Mouse (Mus musculus) T-helper 17 cell (primary cell): Measurements from ENCODE around the gene Slc35a2.
"Not testable (repeated sequence)": the region's sequence is repeated elsewhere in the genome, so short reads cannot be mapped to it uniquely, and the experiment has no call there.

Source experiments
- in situ Hi-C, 2 experiments: fragments of 300-600 bp; cut with MboI, MseI; formaldehyde crosslinking; loops; 1 replicate in 1 of 2; 2 replicates in 1 of 2; pipeline ENCODE4 v1.15.1; 2025; ENCODE audit warnings: high pct_unique_total_duplicates in 2 of 2

Gene Slc35a2

GRCm38 (mm10) chrX:7907735-7908134 lies 23.9 kb downstream of the Slc35a2 start, which contains the start of gene Gm10491:
Gm10491 (minus strand) TSS chrX:7907835.
- in situ Hi-C loops: no loop called here

GRCm38 (mm10) chrX:7909242-7909641 lies 25.4 kb downstream of the Slc35a2 start, which contains the start of gene Gm10490:
Gm10490 (plus strand) TSS chrX:7909542.
- in situ Hi-C loops: not testable (repeated sequence)

- in situ Hi-C loops: loop anchor here (5.0 kb wide), 1 partner anchor 107 kb away; the partner anchor contains the start of gene Glod5 (in 2 of the 2)
These were observed 26.6 kb downstream of the Slc35a2 start for GRCm38 (mm10) chrX:7910473-7910872.

- in situ Hi-C loops: not testable (repeated sequence)
These were observed 31.8 kb downstream of the Slc35a2 start for GRCm38 (mm10) chrX:7915669-7916068.

DNA sequence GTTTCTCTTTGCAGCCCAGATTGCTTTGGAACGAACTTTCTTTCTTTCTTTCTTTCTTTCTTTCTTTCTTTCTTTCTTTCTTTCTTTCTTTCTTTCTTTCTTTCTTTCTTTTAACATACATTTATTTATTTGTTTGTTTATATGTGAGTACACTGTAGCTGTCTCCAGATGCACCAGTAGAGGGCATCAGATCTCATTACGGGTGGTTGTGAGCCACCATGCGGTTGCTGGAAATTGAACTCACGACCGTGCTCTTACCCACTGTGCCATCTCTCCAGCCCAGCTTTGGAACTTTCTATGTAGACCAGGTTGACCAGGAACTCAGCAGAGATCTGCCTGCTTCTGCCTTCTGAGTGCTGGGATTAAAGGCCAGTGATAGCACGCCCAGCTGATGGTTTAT lies 34.1 kb downstream of the Slc35a2 start:
- in situ Hi-C loops: not testable (repeated sequence)

DNA sequence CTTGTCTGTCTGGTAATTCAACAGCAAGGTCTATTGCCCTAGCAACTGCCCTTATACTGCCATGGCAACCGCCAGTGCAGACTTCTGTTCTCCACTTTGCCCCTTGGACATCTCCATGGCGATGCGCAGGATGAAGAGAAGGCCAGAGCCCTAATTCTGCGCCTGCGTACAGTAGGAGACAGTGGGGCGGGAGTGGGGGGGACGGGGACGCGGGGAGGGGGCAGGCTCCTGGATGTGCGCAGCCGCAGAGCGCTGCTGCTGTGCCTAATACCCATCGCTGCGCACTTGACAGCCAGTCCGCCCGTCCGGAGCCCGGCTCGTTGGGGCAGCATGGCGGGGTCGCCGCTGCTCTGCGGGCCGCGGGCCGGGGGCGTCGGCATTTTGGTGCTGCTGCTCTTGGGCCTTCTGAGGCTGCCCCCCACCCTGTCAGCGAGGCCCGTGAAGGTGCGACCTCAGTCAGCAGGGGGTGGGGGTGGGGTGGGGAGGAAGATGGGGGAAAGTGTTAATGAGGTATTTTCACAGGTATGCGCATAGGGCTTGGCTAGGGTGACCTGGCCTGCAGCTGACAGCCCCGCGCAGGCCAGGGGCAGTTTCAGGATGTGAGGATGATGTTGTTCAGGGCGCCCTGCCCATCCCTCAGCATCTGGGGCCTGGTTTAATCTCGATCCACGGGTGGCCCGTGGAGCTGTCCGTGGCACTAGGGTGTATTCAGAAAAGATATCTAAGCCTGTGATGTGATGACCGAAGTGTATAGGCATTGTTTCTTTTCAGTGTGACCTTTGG lies 36.0 kb downstream of the Slc35a2 start, which contains the start of gene Pcsk1n:
TSS of gene Pcsk1n (plus strand) at position 222 of the 783 bp plus-strand sequence.
- in situ Hi-C loops: no loop called here

DNA sequence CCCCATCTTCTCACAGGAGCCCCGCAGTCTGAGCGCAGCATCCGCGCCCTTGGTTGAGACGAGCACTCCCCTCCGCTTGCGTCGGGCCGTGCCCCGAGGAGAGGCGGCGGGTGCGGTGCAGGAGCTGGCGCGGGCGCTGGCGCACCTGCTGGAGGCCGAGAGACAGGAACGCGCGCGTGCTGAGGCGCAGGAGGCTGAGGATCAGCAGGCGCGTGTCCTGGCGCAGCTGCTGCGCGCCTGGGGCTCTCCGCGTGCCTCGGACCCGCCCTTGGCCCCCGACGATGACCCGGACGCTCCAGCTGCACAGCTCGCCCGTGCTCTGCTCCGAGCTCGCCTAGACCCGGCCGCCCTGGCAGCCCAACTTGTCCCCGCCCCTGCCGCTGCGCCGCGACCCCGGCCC lies 38.2 kb downstream of the Slc35a2 start:
- in situ Hi-C loops: no loop called here

GRCm38 (mm10) chrX:7926266-7926665 lies 42.4 kb downstream of the Slc35a2 start:
- in situ Hi-C loops: no loop called here

DNA sequence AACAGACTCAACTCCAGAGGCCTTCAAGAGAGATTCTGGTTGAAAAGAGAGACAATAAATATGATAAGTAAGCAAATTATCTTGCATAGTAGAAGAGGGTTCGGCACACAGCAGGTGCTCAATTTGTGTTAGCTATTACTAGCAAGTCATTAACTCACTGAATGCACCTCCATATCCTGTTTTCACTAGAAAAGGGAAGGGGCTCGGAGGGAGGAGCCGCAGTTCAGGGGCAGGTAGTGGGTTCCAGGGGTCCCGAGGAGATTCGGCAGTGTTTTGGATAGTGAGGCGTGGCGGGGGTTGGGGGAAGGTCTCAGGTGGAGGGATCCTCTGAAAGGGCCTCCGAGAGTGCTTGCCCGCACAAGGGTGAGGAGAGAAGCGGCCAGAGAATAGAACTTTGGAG lies 43.3 kb downstream of the Slc35a2 start:
- in situ Hi-C loops: no loop called here

- in situ Hi-C loops: no loop called here
These were observed 44.5 kb downstream of the Slc35a2 start, which contains the start of gene Eras for GRCm38 (mm10) chrX:7928270-7928790. Eras (minus strand) TSS chrX:7928607.

DNA sequence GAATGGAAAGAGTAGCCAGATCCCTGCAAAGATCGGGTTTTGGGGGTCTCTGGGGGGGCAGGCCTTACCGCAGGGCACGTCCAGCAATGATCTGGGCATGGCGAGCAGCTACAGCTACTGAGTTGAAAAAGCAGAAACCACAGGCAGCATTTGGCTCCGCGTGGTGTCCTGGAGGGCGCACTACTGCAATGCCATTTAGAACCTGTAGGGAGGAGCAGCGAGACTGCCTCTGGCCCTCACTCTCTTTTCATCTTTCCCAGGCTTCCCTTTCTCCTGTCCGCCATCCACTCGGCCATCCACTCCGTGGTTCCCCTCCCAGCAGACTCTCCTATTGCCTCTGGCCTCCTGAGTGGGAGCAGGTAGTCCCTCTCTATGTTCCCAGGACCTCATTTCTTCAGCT lies 53.0 kb downstream of the Slc35a2 start:
- in situ Hi-C loops: no loop called here

- in situ Hi-C loops: no loop called here
These were observed 53.8 kb downstream of the Slc35a2 start for GRCm38 (mm10) chrX:7937667-7938066.
